Mouse (Mus musculus): ENCODE measurements at regions not wholly inside any gene's neighbourhood (a gene's known extent, or its start where the extent isn't known, plus 50 kb on each side); places are given as distances from the start of the nearest gene placed in this dataset.
"Not testable (repeated sequence)": the region's sequence is repeated elsewhere in the genome, so short reads cannot be mapped to it uniquely, and the experiment has no call there.

GRCm38 (mm10) chr7:82047456-82047855 is 55.4 kb upstream of the Bnc1 start:
- no peak for DNase-seq (ENCODE audit: low read depth in 2 of 2, low spot score in 2 of 2)

GRCm38 (mm10) chr7:82053411-82053810 is 61.3 kb upstream of the Bnc1 start:
- no peak for DNase-seq (ENCODE audit: low read depth in 2 of 2, low spot score in 2 of 2)

DNA sequence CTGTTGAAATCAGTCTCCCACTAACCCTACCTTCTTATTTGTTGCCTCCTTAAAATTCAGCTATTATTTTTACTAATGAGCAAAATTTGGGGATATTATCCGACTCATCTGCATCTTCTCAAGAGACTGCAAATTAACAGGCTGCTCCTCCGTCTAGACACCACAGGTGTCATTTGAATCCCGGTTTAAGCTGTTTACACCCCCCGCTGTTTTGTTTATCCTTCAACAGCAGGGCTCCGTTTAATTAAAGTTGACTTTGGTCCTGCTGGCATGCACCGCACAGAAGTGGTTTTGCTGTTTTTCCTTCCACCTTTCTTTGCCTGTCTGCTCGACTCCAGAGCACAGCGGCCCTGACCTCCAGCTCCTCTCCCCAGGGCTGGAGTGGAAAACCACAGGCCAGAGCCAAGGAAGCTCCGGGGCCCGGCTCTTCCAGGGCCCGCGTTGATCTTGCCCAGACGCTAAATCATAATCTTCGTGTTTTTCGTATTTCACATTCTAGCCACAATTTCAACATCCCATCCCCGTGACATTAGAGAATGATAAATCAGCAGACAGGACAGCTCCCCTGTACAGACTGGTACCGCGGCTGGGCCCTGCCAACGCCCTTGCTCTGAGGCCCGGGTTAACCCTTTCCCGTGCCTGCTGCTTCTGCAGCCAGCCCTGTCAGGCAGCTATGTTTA is 64.6 kb upstream of the Bnc1 start:
- no peak for DNase-seq (ENCODE audit: low read depth in 2 of 2, low spot score in 2 of 2)

GRCm38 (mm10) chr7:82063407-82063806 is 71.3 kb upstream of the Bnc1 start:
- DNase-seq (ENCODE audit: low read depth in 2 of 2, low spot score in 2 of 2): no peak

GRCm38 (mm10) chr7:82069629-82070450 is 77.7 kb upstream of the Bnc1 start:
- no peak for DNase-seq (ENCODE audit: low read depth in 2 of 2, low spot score in 2 of 2)

GRCm38 (mm10) chr7:82070946-82071727 is 79.0 kb upstream of the Bnc1 start:
- DNase-seq (ENCODE audit: low read depth in 2 of 2, low spot score in 2 of 2): no peak

DNA sequence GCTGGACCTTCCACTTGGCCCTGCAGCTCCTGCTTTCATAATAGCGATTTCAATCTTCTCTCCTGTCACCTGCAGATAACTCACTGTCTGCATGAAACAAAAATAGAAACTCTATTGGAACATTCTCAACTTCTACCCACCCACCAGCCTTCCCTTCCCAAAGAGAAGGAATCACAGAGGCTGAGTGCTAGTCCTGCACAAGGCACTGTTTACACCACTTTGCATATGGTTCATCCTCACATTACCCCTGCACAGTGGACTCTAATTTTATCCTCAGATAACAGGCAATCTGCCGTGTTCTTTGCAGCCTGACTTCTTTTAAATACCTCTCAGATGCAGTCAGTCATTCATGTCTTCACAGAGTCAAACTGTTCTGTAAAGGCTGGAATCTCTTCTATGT is 83.3 kb upstream of the Bnc1 start:
- no peak for DNase-seq (ENCODE audit: low read depth in 2 of 2, low spot score in 2 of 2)

GRCm38 (mm10) chr7:82081851-82082250 is 89.8 kb upstream of the Bnc1 start:
- no peak for DNase-seq (ENCODE audit: low read depth in 2 of 2, low spot score in 2 of 2)

GRCm38 (mm10) chr7:82082883-82083282 is 90.8 kb upstream of the Sh3gl3 start:
- no peak for DNase-seq (ENCODE audit: low read depth in 2 of 2, low spot score in 2 of 2)

DNA sequence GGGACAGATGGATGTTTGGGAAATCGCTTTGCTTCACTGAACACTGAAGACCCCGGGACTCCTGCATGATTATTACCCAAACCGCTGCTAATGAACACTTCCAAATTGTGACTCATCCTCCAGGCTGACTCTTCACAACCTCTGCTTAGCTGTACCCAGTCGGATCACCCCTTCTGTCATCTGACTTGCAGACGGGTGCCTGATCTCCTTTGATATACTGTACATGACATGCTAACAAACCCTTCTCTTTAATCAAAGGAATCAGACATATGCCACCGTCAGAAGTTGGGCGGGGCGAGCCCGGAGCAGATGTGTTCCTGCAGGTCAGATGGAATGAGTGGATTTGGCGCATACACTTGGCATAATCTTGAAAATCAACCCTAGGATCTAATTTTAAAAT is 89.2 kb upstream of the Sh3gl3 start:
- DNase-seq (ENCODE audit: low read depth in 2 of 2, low spot score in 2 of 2): no peak

- no peak for DNase-seq (ENCODE audit: low read depth in 2 of 2, low spot score in 2 of 2)
Measured at GRCm38 (mm10) chr7:82085205-82085604, 88.4 kb upstream of the Sh3gl3 start.

- DNase-seq (ENCODE audit: low read depth in 2 of 2, low spot score in 2 of 2): no peak
Measured at GRCm38 (mm10) chr7:82098136-82098535, 75.5 kb upstream of the Sh3gl3 start.

- no peak for DNase-seq (ENCODE audit: low read depth in 2 of 2, low spot score in 2 of 2)
Measured at GRCm38 (mm10) chr7:82101314-82101713, 72.3 kb upstream of the Sh3gl3 start.

GRCm38 (mm10) chr7:82105631-82106030 is 68.0 kb upstream of the Sh3gl3 start:
- DNase-seq (ENCODE audit: low read depth in 2 of 2, low spot score in 2 of 2): no peak

- DNase-seq (ENCODE audit: low read depth in 2 of 2, low spot score in 2 of 2): not testable (repeated sequence)
Measured at GRCm38 (mm10) chr7:82109141-82109540, 64.5 kb upstream of the Sh3gl3 start.

GRCm38 (mm10) chr7:82109550-82109949 is 64.1 kb upstream of the Sh3gl3 start:
- DNase-seq (ENCODE audit: low read depth in 2 of 2, low spot score in 2 of 2): no peak

GRCm38 (mm10) chr7:82109977-82110376 is 63.7 kb upstream of the Sh3gl3 start:
- DNase-seq (ENCODE audit: low read depth in 2 of 2, low spot score in 2 of 2): no peak

GRCm38 (mm10) chr7:82112046-82112445 is 61.6 kb upstream of the Sh3gl3 start:
- no peak for DNase-seq (ENCODE audit: low read depth in 2 of 2, low spot score in 2 of 2)

DNA sequence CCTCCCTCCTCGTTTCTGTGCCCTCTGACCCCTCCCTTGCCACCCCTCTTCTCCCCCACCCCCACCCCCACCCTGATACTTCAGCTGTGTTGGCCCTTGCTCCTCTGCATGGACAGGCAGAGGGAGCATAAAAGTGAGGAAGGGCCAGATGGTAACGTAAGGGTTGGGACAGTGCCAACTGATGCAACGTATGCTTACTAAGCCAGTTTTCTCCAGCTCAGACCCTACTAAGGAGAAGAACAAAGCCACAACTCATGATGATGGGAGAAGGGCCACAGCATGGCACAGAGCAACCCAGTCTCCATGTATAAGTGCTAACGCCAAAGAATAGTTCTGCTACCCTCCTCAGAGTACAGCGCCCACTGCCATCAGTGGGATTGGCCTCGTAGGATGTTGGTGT is 58.0 kb upstream of the Sh3gl3 start:
- no peak for DNase-seq (ENCODE audit: low read depth in 2 of 2, low spot score in 2 of 2)

DNA sequence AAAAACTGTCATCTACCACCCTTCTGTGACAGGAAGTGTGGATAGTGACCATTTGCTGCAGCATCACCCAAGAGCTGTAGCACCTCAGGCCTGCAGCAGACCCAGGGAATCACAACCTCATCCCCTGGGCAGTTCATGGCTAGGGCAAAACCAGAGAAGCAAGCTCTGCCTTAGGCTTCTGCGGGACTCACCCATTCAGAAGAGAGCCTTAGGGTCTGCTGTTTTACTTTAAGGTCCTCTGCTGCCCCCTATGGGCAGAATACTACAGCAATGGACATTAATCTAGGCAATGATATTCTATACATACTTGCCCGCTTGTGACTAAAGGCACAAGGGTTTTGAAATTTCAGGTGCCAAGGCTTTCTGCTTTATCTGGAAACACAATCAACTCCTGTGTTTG is 54.4 kb upstream of the Sh3gl3 start:
- DNase-seq (ENCODE audit: low read depth in 2 of 2, low spot score in 2 of 2): peak in 1 of 2 experiments; percentile 39

DNA sequence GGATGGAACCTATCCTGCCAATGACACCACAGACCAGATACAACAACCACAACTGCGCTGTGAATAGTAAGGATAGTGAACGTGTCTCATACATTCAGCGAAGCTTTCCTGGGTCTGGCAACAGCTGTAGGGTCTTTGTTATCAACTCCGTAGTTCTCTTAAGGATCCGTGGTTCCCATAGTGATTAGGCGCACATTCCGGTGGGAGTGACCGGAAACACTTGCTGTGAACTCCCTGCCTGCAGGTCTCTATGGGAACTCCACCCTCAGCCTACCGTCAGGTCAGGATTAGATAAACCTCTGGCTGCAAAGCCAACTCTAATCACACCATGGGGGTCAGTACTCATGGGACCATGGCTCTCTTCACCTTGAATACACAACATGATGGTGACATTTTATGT is 53.8 kb upstream of the Sh3gl3 start:
- no peak for DNase-seq (ENCODE audit: low read depth in 2 of 2, low spot score in 2 of 2)

DNA sequence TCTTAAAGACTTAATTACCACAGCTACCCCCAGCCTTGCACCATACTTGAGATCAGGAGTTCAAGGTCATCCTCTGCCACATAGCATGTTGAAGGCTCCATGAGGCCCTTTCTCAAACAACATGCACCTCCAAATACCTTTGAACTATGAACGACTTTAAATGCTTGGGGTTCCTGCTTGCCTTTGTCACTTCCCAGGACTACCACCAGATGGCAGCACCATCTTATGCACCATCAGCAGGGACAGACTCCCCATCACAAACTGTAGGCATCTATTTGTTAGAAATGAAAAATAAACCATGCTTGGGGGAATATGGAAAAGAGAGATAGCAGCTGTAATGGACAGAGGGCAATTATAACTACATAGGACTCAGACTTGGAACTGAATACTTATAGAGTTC is 51.9 kb upstream of the Sh3gl3 start:
- DNase-seq (ENCODE audit: low read depth in 2 of 2, low spot score in 2 of 2): peak; percentile 32 to 45
